Mouse (Mus musculus) neural tube, embryonic 12.5 days (tissue): ENCODE results near the gene Col9a3. TPM values are rescaled to one million over a fixed set of nuclear protein-coding genes. Genes with fewer than 3 reads are reported as not detected.

Experiments
- ATAC-seq: fragments of 200-750 bp; cut with Nextera tagmentation; 2 replicates; pipeline ENCODE4 v1.8.0; 2017; ENCODE audit warnings: low read depth, mild to moderate bottlenecking, moderate TSS enrichment, moderate library complexity; ENCODE audit not compliant: low FRiP score
- H3K27ac ChIP-seq: fragments of 300-500 bp; sonication (generic); 2 replicates; pipeline ENCODE4 v1.5.1; 2016
- H3K27me3 ChIP-seq: fragments of 300-500 bp; sonication (generic); replicated peaks from 2 replicates; pipeline ENCODE4 v1.6.1; 2016; ENCODE audit warnings: mild to moderate bottlenecking
- H3K36me3 ChIP-seq: fragments of 300-500 bp; sonication (generic); 2 replicates; pipeline ENCODE4 v1.6.1; 2016; ENCODE audit warnings: mild to moderate bottlenecking
- H3K4me1 ChIP-seq: fragments of 300-500 bp; sonication (generic); 2 replicates; pipeline ENCODE4 v1.6.1; 2016
- H3K4me2 ChIP-seq: fragments of 300-500 bp; sonication (generic); replicated peaks from 2 replicates; pipeline ENCODE4 v1.6.1; 2016; ENCODE audit warnings: mild to moderate bottlenecking
- H3K4me3 ChIP-seq: fragments of 300-500 bp; sonication (generic); 2 replicates; pipeline ENCODE4 v1.5.1; 2016
- H3K9ac ChIP-seq: fragments of 300-500 bp; sonication (generic); 2 replicates; pipeline ENCODE4 v1.6.1; 2016; ENCODE audit warnings: mild to moderate bottlenecking
- H3K9me3 ChIP-seq: fragments of 300-500 bp; sonication (generic); 2 replicates; pipeline ENCODE4 v1.6.1; 2016; ENCODE audit warnings: mild to moderate bottlenecking
- WGBS: fragments of 180-500 bp; shearing (Covaris S2); methylation state at CpG from one replicate; pipeline ENCODE4 v1.1.7; 2016; 5-methylcytosine and 5-hydroxymethylcytosine counted together
- polyA plus RNA-seq: library from polyadenylated mRNA; unstranded; fragments of >200 nt; fragmentation: Nextera tagmentation; extraction: Ambion mirVana; gene quantifications from 2 replicates; pipeline ENCODE4 v1.2.1, GENCODE M21; 2016

Gene Col9a3
- polyA plus RNA-seq, 1 experiment from 2014 or later = 52.2 TPM

DNA sequence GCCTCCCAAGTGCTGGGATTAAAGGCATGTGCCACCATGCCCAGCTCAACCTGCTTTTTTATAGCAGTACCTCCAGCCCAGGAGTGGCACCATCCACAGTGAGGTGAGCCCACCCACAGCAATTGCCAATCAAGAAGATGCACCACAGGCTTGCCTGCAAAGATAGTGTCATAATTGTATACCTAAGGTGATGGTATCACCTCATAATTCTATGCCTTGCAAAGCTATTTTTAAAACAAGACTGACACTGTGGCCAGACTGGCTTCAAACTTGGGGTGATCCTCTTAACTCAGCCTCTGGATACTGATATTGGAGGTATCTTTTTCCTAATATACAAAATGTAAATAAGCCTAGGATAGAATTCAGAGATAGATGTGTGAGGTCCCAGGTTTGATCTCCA lies 46.0 kb downstream of the Col9a3 start:
- Histone ChIP-seq H3K4me3 (no peak overlapping the region), H3K27me3 (peaks cover 42% of the 10 kb centered on the region)
- ATAC-seq = no peak

DNA sequence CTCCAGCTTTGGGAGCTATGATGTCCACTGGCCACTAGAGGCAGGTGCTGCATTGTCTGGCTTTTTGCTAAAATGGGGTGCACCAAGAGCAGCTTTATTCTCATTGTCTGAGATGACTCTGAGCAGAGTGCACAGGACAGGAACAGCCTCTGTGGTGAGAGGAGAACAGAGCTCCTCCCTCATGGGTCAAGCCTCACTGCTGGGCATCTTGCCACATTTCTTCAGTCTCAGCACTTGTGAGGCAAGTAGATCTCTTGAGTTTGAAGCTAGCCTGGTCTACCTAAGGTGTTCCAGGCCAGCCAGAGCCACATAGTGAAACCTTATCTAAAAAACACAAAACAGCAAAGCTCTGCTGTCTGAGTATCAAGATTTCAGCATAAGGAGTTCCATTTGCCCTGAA lies 49.3 kb downstream of the Col9a3 start:
- H3K9ac ChIP-seq = no peak overlapping the region
- H3K36me3 ChIP-seq = no peaks in the 10 kb centered on the region
- no peak overlapping the region for H3K4me2 ChIP-seq
- H3K9me3 ChIP-seq = peaks cover 18% of the 10 kb centered on the region
- no peak overlapping the region for H3K27ac ChIP-seq
- peaks cover 2% of the 10 kb centered on the region; the same call in 1 of the 2 replicates for H3K4me1 ChIP-seq
- H3K4me3 ChIP-seq = no peak overlapping the region
- no peak for ATAC-seq
- peaks cover 19% of the 10 kb centered on the region for H3K27me3 ChIP-seq

More for the DNA sequence above, 46.0 kb downstream of the Col9a3 start:
- peaks cover 18% of the 10 kb centered on the region for H3K9me3 ChIP-seq
- no peak overlapping the region for H3K9ac ChIP-seq
- no peak overlapping the region for H3K27ac ChIP-seq
- peaks cover 5% of the 10 kb centered on the region; the same call in 1 of the 2 replicates for H3K4me1 ChIP-seq
- H3K36me3 ChIP-seq = no peaks in the 10 kb centered on the region
- H3K4me2 ChIP-seq = no peak overlapping the region

DNA sequence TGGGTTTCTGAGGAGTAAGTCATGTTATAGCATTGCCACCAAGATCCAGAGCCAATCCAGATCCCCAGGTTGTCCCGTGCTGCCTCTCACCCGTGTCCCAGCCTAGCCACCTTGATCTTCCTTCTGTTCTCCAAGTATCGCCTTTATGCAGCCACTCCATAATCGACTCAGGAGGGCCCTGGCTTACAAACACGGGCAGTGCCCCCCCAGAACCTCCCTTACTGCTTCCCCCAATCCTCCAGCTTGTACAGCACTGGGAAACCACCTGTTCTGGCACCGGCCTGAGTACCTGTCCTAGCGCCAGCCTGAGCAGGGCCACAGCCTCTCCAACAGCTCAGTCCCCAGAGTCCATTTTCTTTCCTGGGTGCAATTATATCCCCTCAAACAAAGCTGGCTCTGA lies 57.1 kb downstream of the Col9a3 start:
- Histone ChIP-seq H3K9me3 (no peaks in the 10 kb centered on the region), H3K4me3 (no peak overlapping the region), H3K4me1 (peaks cover 10% of the 10 kb centered on the region), H3K9ac (no peak overlapping the region), H3K36me3 (no peaks in the 10 kb centered on the region), H3K27me3 (no peaks in the 10 kb centered on the region), H3K4me2 (no peak overlapping the region), H3K27ac (no peak overlapping the region)
- 85% methylated on average over 7 of the region's 7 CpGs for WGBS
- ATAC-seq = no peak

DNA sequence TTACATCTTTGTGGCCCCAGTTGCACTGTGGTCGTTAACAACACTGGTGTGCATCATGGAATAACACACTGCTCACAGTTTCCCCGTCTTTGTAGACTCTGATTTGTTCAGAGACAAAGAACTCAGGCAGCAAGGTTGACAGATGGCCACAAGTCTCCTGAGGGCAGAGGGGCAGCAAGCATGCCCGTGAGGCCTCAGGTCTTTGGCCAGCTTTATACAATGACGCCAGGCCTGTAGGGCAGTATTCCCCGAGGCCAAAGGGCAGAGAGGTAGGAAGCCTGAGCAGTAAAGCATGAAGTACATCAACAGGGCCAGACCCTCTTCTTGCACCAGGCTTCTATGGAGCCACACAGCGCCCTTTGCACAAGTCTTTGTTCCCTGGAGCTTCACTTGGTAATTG lies 57.6 kb downstream of the Col9a3 start:
- Histone ChIP-seq H3K36me3 (no peaks in the 10 kb centered on the region), H3K9me3 (no peaks in the 10 kb centered on the region), H3K27ac (no peak overlapping the region), H3K4me3 (no peak overlapping the region), H3K27me3 (no peaks in the 10 kb centered on the region), H3K4me2 (no peak overlapping the region), H3K4me1 (peaks cover 15% of the 10 kb centered on the region), H3K9ac (no peak overlapping the region)
- WGBS = 41% methylated on average over 6 of the region's 6 CpGs
- no peak for ATAC-seq

DNA sequence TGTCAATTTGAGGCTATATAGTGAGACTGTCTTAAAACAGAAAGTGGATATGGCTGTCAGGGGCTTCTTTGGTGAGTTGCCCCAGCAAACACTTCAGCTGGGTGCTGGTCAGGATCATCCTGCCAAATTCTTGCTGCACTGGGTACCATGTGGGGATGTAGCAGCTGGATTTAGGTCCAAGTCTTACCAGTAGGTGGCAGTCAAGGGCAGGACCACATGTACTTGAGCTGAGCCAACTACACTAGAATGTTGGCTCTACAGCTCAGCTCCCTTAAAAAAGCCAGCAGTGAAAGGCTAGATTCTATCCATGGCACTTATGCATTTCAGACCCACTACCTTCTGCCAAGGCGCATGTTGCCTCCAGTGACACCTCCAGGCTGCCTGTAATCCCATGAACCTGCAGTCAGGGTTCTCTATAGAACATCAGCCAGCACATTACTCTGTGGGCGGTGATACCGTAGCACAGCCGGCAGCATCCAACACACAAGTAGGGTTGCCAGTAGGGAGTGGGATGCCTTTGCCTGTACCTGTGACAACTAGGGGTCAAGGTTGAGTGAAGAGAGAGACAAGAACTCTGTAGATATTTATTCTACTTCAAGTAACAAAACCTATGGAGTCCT lies 59.9 kb downstream of the Col9a3 start:
- H3K27me3 ChIP-seq = no peaks in the 10 kb centered on the region
- 70% methylated on average over 4 of the region's 4 CpGs for WGBS

GRCm38 (mm10) chr2:180658381-180658780 lies 60.8 kb downstream of the Col9a3 start:
- peaks cover 17% of the 10 kb centered on the region for H3K4me1 ChIP-seq
- no peak overlapping the region for H3K4me3 ChIP-seq
- H3K36me3 ChIP-seq = peaks cover 17% of the 10 kb centered on the region
- H3K4me2 ChIP-seq = no peak overlapping the region
- 95% methylated on average over 5 of the region's 5 CpGs for WGBS
- H3K27ac ChIP-seq = no peak overlapping the region
- H3K9me3 ChIP-seq = no peaks in the 10 kb centered on the region
- no peak for ATAC-seq
- no peaks in the 10 kb centered on the region for H3K27me3 ChIP-seq
- H3K9ac ChIP-seq = no peak overlapping the region

More for the DNA sequence above, 59.9 kb downstream of the Col9a3 start:
- no peak overlapping the region for H3K4me3 ChIP-seq
- H3K36me3 ChIP-seq = peaks cover 17% of the 10 kb centered on the region
- H3K9ac ChIP-seq = no peak overlapping the region
- peaks cover 17% of the 10 kb centered on the region for H3K4me1 ChIP-seq
- peak; percentile 39; the same call in 1 of the 2 replicates for ATAC-seq
- no peak overlapping the region for H3K4me2 ChIP-seq
- H3K27ac ChIP-seq = no peak overlapping the region
- no peaks in the 10 kb centered on the region for H3K9me3 ChIP-seq

- H3K4me3 ChIP-seq = 0 out of 2 replicates have a peak overlapping the region, but pooled peaks have one; percentile 5
- H3K36me3 ChIP-seq = peaks cover 17% of the 10 kb centered on the region
- no peak overlapping the region for H3K27ac ChIP-seq
- H3K9me3 ChIP-seq = no peaks in the 10 kb centered on the region
- no peaks in the 10 kb centered on the region for H3K27me3 ChIP-seq
- ATAC-seq = no peak
- 29% methylated on average over 42 of the region's 42 CpGs for WGBS
- H3K4me2 ChIP-seq = peak overlapping the region; percentile 49
- H3K9ac ChIP-seq = peak overlapping the region; percentile 33
- peaks cover 17% of the 10 kb centered on the region for H3K4me1 ChIP-seq
Measured at GRCm38 (mm10) chr2:180659353-180660150, 62.0 kb downstream of the Col9a3 start.

GRCm38 (mm10) chr2:180660521-180660920 lies 62.9 kb downstream of the Col9a3 start:
- Histone ChIP-seq H3K27me3 (no peaks in the 10 kb centered on the region), H3K9me3 (no peaks in the 10 kb centered on the region), H3K27ac (no peak overlapping the region), H3K4me2 (no peak overlapping the region), H3K9ac (no peak overlapping the region), H3K36me3 (peaks cover 25% of the 10 kb centered on the region), H3K4me1 (peaks cover 13% of the 10 kb centered on the region), H3K4me3 (no peak overlapping the region)
- ATAC-seq = no peak
- 97% methylated on average over 5 of the region's 5 CpGs for WGBS

GRCm38 (mm10) chr2:180662008-180662407 lies 64.4 kb downstream of the Col9a3 start:
- Histone ChIP-seq H3K4me2 (no peak overlapping the region), H3K9ac (no peak overlapping the region), H3K36me3 (peaks cover 39% of the 10 kb centered on the region), H3K4me1 (peaks cover 13% of the 10 kb centered on the region), H3K27me3 (no peaks in the 10 kb centered on the region), H3K4me3 (no peak overlapping the region), H3K9me3 (no peaks in the 10 kb centered on the region), H3K27ac (no peak overlapping the region)
- WGBS = 92% methylated on average over 4 of the region's 4 CpGs
- no peak for ATAC-seq

Other genes starting within 250 kb of the Col9a3 start
- gene Slco4a1, start 141.5 kb upstream of the Col9a3 start, polyA plus RNA-seq = 6.0 and 7.8 TPM in 2 replicates
- gene Ntsr1, start 97.8 kb upstream of the Col9a3 start, polyA plus RNA-seq = 0.28 and 0.32 TPM in 2 replicates
- 38.9 and 45.5 TPM in 2 replicates for gene Mrgbp, start 16.5 kb upstream of the Col9a3 start, polyA plus RNA-seq
- 91.8 and 94.8 TPM in 2 replicates for gene Ogfr, start 8.5 kb upstream of the Col9a3 start, polyA plus RNA-seq
- 0.23 and 0.55 TPM in 2 replicates for gene Tcfl5, start 44.9 kb downstream of the Col9a3 start, polyA plus RNA-seq
- gene Dido1, start 112.2 kb downstream of the Col9a3 start, polyA plus RNA-seq = 32.0 and 33.6 TPM in 2 replicates
- 53.8 and 56.8 TPM in 2 replicates for gene Gid8, start 112.3 kb downstream of the Col9a3 start, polyA plus RNA-seq
- gene Slc17a9, start 127.5 kb downstream of the Col9a3 start, polyA plus RNA-seq = 0.43 and 0.52 TPM in 2 replicates
- gene Bhlhe23, start 179.1 kb downstream of the Col9a3 start, polyA plus RNA-seq = 7.1 and 8.2 TPM in 2 replicates